Mouse (Mus musculus): ENCODE measurements around the gene F11.

The F11 gene

DNA sequence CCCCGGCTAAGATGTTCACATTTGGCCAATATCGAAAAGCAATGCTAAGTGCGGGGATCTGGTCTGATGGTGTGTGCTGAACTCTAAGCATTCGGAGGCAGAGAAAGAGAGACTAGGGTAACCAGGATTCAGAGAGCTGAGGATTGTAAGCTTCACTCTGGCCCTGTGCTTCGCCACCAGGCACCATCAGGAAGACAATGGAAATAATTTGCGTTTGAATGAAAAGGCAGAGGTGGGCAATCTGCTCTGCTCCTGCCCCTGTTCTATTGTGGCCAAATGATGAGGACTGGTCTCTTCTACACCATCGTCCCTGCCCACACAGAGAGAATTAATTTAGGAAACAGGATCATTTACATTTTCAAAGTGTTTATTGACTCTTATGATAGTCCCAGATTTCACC lies 15.5 kb downstream of the F11 start:
- no peak for DNase-seq (ENCODE audit: low read depth, low spot score)

DNA sequence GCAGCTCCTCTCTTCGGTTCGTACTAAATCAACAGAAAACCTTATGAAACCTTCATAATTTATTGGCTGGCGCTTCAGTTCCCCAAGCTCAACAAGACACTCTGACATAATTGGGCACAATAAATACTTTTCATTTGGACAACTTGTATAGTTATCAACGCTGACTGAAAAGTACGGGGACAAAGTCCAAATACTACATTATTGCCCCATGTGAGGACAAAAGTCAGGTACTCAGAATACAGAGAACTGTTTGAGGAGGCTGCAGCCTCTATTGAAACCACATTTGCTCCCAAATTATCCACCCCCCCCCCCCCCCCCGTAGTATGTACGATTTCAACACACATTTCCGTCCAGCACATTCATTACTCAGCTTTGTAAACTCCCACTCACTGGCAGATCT lies 22.5 kb downstream of the F11 start:
- DNase-seq (ENCODE audit: low read depth, low spot score): no peak

DNA sequence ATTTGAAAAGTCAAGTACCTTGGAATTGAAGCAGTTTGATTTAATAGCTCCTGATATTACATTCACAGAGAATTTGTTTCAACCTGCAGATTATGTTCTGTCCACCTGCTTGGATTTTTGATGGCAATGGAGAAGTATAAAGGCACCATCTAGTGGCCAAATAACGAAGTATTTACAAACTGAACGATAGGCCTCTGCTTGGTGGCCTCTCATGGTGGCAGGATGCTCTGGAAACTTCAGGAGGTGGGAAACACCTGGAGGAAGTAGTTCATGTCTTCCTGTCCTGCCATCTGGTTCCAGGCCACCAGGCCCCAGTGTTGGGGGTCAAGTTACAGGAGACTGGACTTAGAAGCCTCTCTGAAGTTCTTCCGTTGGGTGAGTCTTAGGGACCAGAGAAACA lies 23.5 kb downstream of the F11 start:
- peak; percentile 60 for DNase-seq (ENCODE audit: low read depth, low spot score)

GRCm38 (mm10) chr8:45236164-45236912 lies 25.5 kb downstream of the F11 start:
- peak; percentile 70 for DNase-seq (ENCODE audit: low read depth, low spot score)

DNA sequence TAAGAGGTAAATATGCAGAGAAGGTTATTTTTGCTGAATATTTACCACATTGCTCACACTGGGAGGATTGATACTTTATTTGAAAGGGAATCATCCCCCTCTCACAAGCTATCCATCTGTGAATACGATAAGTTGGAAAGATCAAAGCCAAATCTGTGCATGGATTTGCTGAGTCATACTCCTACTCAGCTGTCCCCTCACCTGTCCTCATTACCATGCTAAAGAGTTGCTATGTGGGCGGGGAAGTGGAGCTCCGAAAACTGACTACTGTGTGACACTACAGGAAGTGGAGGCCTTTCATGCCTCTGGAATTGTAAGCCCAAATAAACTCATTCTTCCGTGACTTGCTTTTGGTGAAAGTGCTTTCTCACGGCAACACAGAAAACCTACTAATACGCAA lies 26.6 kb downstream of the F11 start:
- DNase-seq (ENCODE audit: low read depth, low spot score): no peak

GRCm38 (mm10) chr8:45233256-45233655 lies 28.6 kb downstream of the F11 start:
- no peak for DNase-seq (ENCODE audit: low read depth, low spot score)

GRCm38 (mm10) chr8:45202476-45202875 lies 59.4 kb downstream of the F11 start:
- DNase-seq (ENCODE audit: low read depth, low spot score): no peak

DNA sequence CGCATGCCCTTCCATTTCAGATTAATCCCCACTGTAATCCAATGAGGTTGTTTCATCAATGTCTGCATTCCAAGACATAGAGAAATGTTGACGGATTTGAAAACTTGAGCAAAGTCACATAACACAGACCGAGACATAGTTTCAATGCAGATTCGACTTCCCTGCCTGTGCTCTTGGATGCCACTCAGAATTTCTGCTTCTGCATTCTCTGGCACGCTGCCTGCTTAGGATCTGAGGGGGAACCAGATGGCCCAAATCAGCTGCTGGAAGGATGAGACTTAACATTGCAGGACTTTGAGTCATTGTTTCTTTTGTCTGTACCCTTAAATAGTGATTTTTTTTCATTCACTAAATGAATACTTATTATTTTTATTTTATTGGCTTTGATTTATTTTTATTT lies 60.2 kb downstream of the F11 start:
- DNase-seq (ENCODE audit: low read depth, low spot score): peak; percentile 34

- DNase-seq (ENCODE audit: low read depth, low spot score): no peak
Measured at GRCm38 (mm10) chr8:45197294-45197693, 64.5 kb downstream of the F11 start.

GRCm38 (mm10) chr8:45195954-45196526 lies 65.8 kb downstream of the F11 start:
- DNase-seq (ENCODE audit: low read depth, low spot score): no peak
